Mouse (Mus musculus) urinary bladder, postnatal 14 days (tissue): ENCODE results near the gene Arl8b.
A peak's percentile ranks its signal among the peaks of the same experiment; 100 is the strongest.

Experiments used
- DNase-seq: peaks from one replicate; pipeline ENCODE4 v3.0.0; 2021; ENCODE audit warnings: low spot score

Arl8b gene

GRCm38 (mm10) chr6:108782526-108783183 lies at the start of gene Arl8b:
Gene Arl8b, plus strand, starts transcription at chr6:108783099.
- DNase-seq: peak; percentile 97

GRCm38 (mm10) chr6:108735910-108736750 lies 46.8 kb upstream of the Arl8b start:
- DNase-seq: peak; percentile 78

GRCm38 (mm10) chr6:108738463-108739203 lies 44.3 kb upstream of the Arl8b start:
- peak; percentile 29 for DNase-seq

GRCm38 (mm10) chr6:108740579-108740978 lies 42.3 kb upstream of the Arl8b start:
- no peak for DNase-seq

- no peak for DNase-seq
These were observed 39.2 kb upstream of the Arl8b start for GRCm38 (mm10) chr6:108743730-108744129.

- no peak for DNase-seq
These were observed 31.6 kb upstream of the Arl8b start for GRCm38 (mm10) chr6:108751324-108751723.

- DNase-seq: no peak
These were observed 30.5 kb upstream of the Arl8b start for GRCm38 (mm10) chr6:108752395-108752794.

- DNase-seq: no peak
These were observed 29.4 kb upstream of the Arl8b start for GRCm38 (mm10) chr6:108753536-108753935.

GRCm38 (mm10) chr6:108754376-108754775 lies 28.5 kb upstream of the Arl8b start:
- peak; percentile 33 for DNase-seq

GRCm38 (mm10) chr6:108755936-108756335 lies 27.0 kb upstream of the Arl8b start:
- no peak for DNase-seq

GRCm38 (mm10) chr6:108758997-108759697 lies 23.8 kb upstream of the Arl8b start:
- no peak for DNase-seq

- DNase-seq: peak; percentile 53
These were observed 23.2 kb upstream of the Arl8b start for GRCm38 (mm10) chr6:108759698-108760039.

- DNase-seq: no peak
These were observed 12.0 kb upstream of the Arl8b start for GRCm38 (mm10) chr6:108770880-108771279.

- peak; percentile 90 for DNase-seq
These were observed 10.0 kb upstream of the Arl8b start for GRCm38 (mm10) chr6:108772913-108773312.

GRCm38 (mm10) chr6:108773480-108773879 lies 9.4 kb upstream of the Arl8b start:
- no peak for DNase-seq

GRCm38 (mm10) chr6:108776274-108776673 lies 6.6 kb upstream of the Arl8b start:
- no peak for DNase-seq

GRCm38 (mm10) chr6:108777560-108778287 lies 5.2 kb upstream of the Arl8b start:
- no peak for DNase-seq

GRCm38 (mm10) chr6:108778399-108778798 lies 4.5 kb upstream of the Arl8b start:
- no peak for DNase-seq

- DNase-seq: no peak
These were observed 1.0 kb upstream of the Arl8b start for GRCm38 (mm10) chr6:108781865-108782264.

- peak; percentile 34 for DNase-seq
These were observed 434 bp downstream of the Arl8b start for GRCm38 (mm10) chr6:108783184-108783881.

GRCm38 (mm10) chr6:108784056-108784455 lies 1.2 kb downstream of the Arl8b start:
- DNase-seq: peak; percentile 71
